Mouse (Mus musculus) hindbrain, embryonic 10.5 days (tissue): ENCODE measurements around the gene Fgd4. TPM values are rescaled to one million over a fixed set of nuclear protein-coding genes. Genes with fewer than 3 reads are reported as not detected.

Experiments
- DNase-seq: peaks from one replicate; pipeline ENCODE4 v3.0.0-alpha.2; 2017; ENCODE audit warnings: low spot score
- H3K27ac ChIP-seq: fragments of 300-500 bp; sonication (generic); 2 replicates; pipeline ENCODE4 v1.5.1; 2016; ENCODE audit warnings: mild to moderate bottlenecking, moderate library complexity
- H3K27me3 ChIP-seq: fragments of 300-500 bp; sonication (generic); 2 replicates; pipeline ENCODE4 v1.6.1; 2016; ENCODE audit warnings: mild to moderate bottlenecking; ENCODE audit not compliant: poor library complexity, insufficient read depth, severe bottlenecking
- H3K36me3 ChIP-seq: fragments of 300-500 bp; sonication (generic); 2 replicates; pipeline ENCODE4 v1.6.1; 2016; ENCODE audit warnings: mild to moderate bottlenecking, moderate library complexity
- H3K4me1 ChIP-seq: fragments of 300-500 bp; sonication (generic); replicated peaks from 2 replicates; pipeline ENCODE4 v1.6.1; 2016; ENCODE audit warnings: mild to moderate bottlenecking
- H3K4me3 ChIP-seq: fragments of 300-500 bp; sonication (generic); 2 replicates; pipeline ENCODE4 v1.5.1; 2016; ENCODE audit warnings: mild to moderate bottlenecking, moderate library complexity
- H3K9me3 ChIP-seq: fragments of 300-500 bp; sonication (generic); 2 replicates; pipeline ENCODE4 v1.6.1; 2016; ENCODE audit warnings: mild to moderate bottlenecking, moderate library complexity
- WGBS: fragments of 180-500 bp; shearing (Covaris S2); methylation state at CpG from one replicate; pipeline ENCODE4 v1.1.7; 2016; 5-methylcytosine and 5-hydroxymethylcytosine counted together
- polyA plus RNA-seq: library from polyadenylated mRNA; unstranded; fragments of >200 nt; fragmentation: Nextera tagmentation; extraction: Ambion mirVana; gene quantifications from 2 replicates; pipeline ENCODE4 v1.2.1, GENCODE M21; 2016

Fgd4 gene
- 19.5 and 21.5 TPM in 2 replicates for polyA plus RNA-seq

GRCm38 (mm10) chr16:16600461-16600860 lies at the start of gene Fgd4:
Gene Fgd4, minus strand, starts transcription at chr16:16600549.
- Histone ChIP-seq H3K27ac (peak within 1 kb of the TSS; percentile 81), H3K4me1 (peaks cover 16% of the 10 kb centered on the region; the same call in 1 of the 2 replicates), H3K36me3 (no peaks in the 10 kb centered on the region), H3K9me3 (no peaks in the 10 kb centered on the region), H3K27me3 (peaks cover 30% of the 10 kb centered on the region), H3K4me3 (peak within 1 kb of the TSS; percentile 63)
- DNase-seq = no peak
- 49% methylated on average over 5 of the region's 5 CpGs for WGBS

DNA sequence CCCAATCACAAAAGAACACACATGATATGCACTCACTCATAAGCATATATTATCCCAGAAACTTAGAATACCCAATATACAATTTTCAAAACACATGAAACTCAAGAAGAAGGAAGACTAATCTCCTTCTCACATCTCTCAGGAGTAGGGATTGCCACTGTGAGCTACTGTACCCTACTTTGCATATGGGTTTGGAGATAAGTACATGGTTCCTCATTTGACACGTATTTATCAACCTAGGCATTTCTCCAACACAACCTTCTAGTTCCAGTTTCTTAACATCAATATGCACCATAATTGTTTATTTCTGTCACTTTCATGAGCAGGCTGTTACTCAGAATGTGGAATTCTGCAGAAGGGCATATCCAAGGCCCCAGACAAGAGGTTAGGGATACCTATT lies 44.8 kb upstream of the Fgd4 start:
- Histone ChIP-seq H3K27ac (no peak overlapping the region), H3K4me1 (no peaks in the 10 kb centered on the region), H3K4me3 (no peak overlapping the region), H3K27me3 (no peaks in the 10 kb centered on the region), H3K36me3 (no peaks in the 10 kb centered on the region), H3K9me3 (no peaks in the 10 kb centered on the region)
- 88% methylated on average over 1 of the region's 1 CpGs for WGBS
- no peak for DNase-seq

DNA sequence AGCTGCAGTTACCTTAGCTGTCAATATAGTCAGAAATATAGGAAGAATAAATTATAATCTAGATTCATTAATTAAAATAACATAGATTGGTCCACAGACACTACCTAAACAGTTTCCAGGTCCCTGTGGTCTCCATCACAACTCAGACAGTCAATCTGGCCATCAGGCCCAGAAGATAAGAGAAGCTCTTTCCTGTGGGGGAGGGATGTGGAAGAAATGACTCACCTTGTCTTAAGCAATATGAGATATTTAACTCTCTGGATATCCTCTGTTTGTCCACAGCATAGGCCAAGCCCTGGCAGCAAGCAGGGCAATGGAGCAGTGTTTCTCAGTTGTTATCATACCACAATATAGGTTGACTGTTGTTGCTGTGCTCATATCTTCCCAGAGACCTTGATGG lies 33.4 kb upstream of the Fgd4 start:
- H3K9me3 ChIP-seq = peaks cover 19% of the 10 kb centered on the region
- no peak overlapping the region for H3K4me3 ChIP-seq
- DNase-seq = no peak
- H3K27ac ChIP-seq = no peak overlapping the region
- no peaks in the 10 kb centered on the region for H3K4me1 ChIP-seq
- H3K27me3 ChIP-seq = no peaks in the 10 kb centered on the region
- H3K36me3 ChIP-seq = no peaks in the 10 kb centered on the region

- WGBS = under 1% methylated on average over 77 of the region's 77 CpGs
- peak; percentile 64 for DNase-seq
- peaks cover 30% of the 10 kb centered on the region for H3K27me3 ChIP-seq
- H3K36me3 ChIP-seq = no peaks in the 10 kb centered on the region
- H3K4me1 ChIP-seq = peaks cover 16% of the 10 kb centered on the region; the same call in 1 of the 2 replicates
- H3K4me3 ChIP-seq = peak overlapping the region; percentile 63
- peak overlapping the region; percentile 81 for H3K27ac ChIP-seq
- H3K9me3 ChIP-seq = no peaks in the 10 kb centered on the region
Observed at GRCm38 (mm10) chr16:16599586-16600401, 555 bp downstream of the Fgd4 start.

GRCm38 (mm10) chr16:16596582-16596981 lies 3.8 kb downstream of the Fgd4 start:
- DNase-seq = no peak
- peaks cover 26% of the 10 kb centered on the region for H3K27me3 ChIP-seq

GRCm38 (mm10) chr16:16592622-16593021 lies 7.7 kb downstream of the Fgd4 start:
- H3K27ac ChIP-seq = no peak overlapping the region
- H3K36me3 ChIP-seq = no peaks in the 10 kb centered on the region
- H3K4me1 ChIP-seq = no peaks in the 10 kb centered on the region; the same call in 1 of the 2 replicates
- no peaks in the 10 kb centered on the region for H3K27me3 ChIP-seq
- H3K4me3 ChIP-seq = no peak overlapping the region
- no peak for DNase-seq
- H3K9me3 ChIP-seq = no peaks in the 10 kb centered on the region

More at GRCm38 (mm10) chr16:16596582-16596981, 3.8 kb downstream of the Fgd4 start:
- H3K36me3 ChIP-seq = no peaks in the 10 kb centered on the region
- H3K4me1 ChIP-seq = peaks cover 16% of the 10 kb centered on the region
- no peak overlapping the region for H3K27ac ChIP-seq
- no peaks in the 10 kb centered on the region for H3K9me3 ChIP-seq
- H3K4me3 ChIP-seq = no peak overlapping the region

DNA sequence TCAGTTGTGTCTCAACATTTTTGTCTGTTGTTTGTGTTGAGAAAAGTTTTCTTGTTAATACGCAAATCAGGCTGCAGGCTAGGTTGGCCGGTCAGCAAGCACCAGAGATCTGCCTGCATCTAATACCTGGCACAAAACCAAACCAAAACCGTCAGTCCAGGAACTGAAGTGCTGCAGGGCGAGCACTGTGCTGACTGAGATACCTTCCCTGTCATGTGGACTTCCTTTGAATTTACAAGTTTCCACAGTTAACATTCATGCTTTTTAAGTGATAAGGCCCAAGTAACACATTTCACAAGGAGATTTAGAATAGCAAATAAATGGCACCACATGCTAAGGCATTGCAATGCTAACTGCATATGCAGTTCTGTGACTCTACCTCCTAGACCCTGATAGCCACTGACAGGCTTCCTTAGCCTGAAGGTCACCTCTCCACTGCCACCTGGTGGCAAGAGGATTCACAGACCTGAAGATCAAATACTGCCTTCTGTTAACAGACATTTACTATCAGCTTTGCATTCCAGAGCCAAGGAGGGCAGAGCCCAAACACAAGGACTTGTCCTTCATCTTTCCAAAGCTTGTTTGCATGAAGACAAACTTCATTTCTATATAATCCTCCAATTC lies 15.8 kb downstream of the Fgd4 start:
- Histone ChIP-seq H3K27ac (no peak overlapping the region), H3K4me1 (no peaks in the 10 kb centered on the region), H3K36me3 (no peaks in the 10 kb centered on the region), H3K4me3 (no peak overlapping the region), H3K27me3 (no peaks in the 10 kb centered on the region), H3K9me3 (no peaks in the 10 kb centered on the region)
- 83% methylated on average over 4 of the region's 4 CpGs for WGBS
- DNase-seq = peak; percentile 81

DNA sequence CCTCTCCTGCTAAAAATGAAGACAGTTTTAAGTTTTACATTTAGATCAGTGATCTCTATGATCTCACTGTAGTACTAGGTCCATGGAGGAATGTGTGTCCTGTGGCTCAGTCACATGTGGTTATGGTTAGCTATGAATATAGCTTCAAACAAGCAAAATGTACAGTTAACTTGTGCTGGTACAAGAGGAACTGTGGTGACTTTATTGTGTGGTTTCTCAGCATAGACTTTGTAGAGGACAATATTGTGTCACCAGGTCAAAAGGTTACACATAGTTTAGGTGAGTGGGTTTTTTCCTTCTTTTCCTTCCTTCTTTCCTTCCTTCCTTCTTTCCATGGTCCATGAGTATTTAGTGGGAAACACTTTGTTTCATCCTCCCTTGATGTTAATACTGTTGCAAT lies 23.8 kb downstream of the Fgd4 start:
- no peaks in the 10 kb centered on the region for H3K27me3 ChIP-seq
- no peak overlapping the region for H3K4me3 ChIP-seq
- no peaks in the 10 kb centered on the region for H3K4me1 ChIP-seq
- H3K9me3 ChIP-seq = no peaks in the 10 kb centered on the region
- H3K36me3 ChIP-seq = no peaks in the 10 kb centered on the region
- no peak overlapping the region for H3K27ac ChIP-seq
- no peak for DNase-seq

DNA sequence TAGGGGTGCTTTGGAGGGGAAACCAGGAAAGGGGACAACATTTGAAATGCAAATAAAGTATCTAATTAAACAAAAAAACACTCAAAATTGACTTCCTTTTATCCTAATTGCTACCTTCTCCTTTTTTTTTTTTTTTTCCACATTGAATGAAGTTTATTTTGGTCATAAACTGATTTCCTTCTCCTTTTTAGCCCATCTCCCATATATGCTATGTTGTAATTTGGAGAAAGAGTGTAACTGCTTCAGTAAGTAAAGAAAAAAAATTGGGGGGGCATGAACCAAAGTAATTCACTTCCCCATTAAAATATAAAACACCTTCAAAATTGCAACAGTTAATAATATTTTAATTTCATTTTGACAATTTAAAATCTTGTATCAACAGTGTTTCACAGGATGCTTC lies 25.8 kb downstream of the Fgd4 start:
- no peak overlapping the region for H3K27ac ChIP-seq
- H3K4me3 ChIP-seq = no peak overlapping the region
- H3K27me3 ChIP-seq = no peaks in the 10 kb centered on the region
- no peaks in the 10 kb centered on the region for H3K4me1 ChIP-seq
- no peak for DNase-seq
- H3K36me3 ChIP-seq = no peaks in the 10 kb centered on the region
- no peaks in the 10 kb centered on the region for H3K9me3 ChIP-seq

- H3K36me3 ChIP-seq = no peaks in the 10 kb centered on the region
- 92% methylated on average over 1 of the region's 1 CpGs for WGBS
- H3K9me3 ChIP-seq = no peaks in the 10 kb centered on the region
- no peak for DNase-seq
- no peaks in the 10 kb centered on the region for H3K4me1 ChIP-seq
- H3K4me3 ChIP-seq = no peak overlapping the region
- H3K27ac ChIP-seq = no peak overlapping the region
- H3K27me3 ChIP-seq = no peaks in the 10 kb centered on the region
Observed at GRCm38 (mm10) chr16:16573167-16573566, 27.2 kb downstream of the Fgd4 start.

GRCm38 (mm10) chr16:16571356-16571755 lies 29.0 kb downstream of the Fgd4 start:
- 82% methylated on average over 3 of the region's 3 CpGs for WGBS
- Histone ChIP-seq H3K27ac (no peak overlapping the region), H3K4me3 (no peak overlapping the region), H3K9me3 (no peaks in the 10 kb centered on the region), H3K4me1 (no peaks in the 10 kb centered on the region), H3K27me3 (no peaks in the 10 kb centered on the region), H3K36me3 (no peaks in the 10 kb centered on the region)
- no peak for DNase-seq

DNA sequence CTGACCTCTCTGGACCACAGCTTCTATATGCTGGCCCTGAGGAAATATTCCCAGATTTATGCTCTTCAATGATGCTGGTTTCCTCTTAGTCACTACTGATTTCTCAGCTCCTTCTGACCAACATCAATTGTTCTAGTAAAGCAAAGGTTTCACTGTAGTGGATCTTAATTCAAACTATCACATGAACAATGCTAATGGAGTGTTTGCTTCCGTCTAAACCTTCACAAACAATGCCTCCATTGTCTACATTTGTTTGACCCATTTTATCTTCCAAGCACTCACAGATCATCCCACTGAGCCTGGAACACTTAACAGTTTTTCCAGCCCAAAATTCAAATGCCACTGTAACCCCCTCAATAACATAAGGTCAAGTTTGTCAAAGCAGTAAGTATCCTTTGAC lies 33.6 kb downstream of the Fgd4 start:
- WGBS = 41% methylated on average over 1 of the region's 1 CpGs
- Histone ChIP-seq H3K4me3 (no peak overlapping the region), H3K36me3 (no peaks in the 10 kb centered on the region), H3K27ac (no peak overlapping the region), H3K27me3 (no peaks in the 10 kb centered on the region), H3K4me1 (no peaks in the 10 kb centered on the region), H3K9me3 (no peaks in the 10 kb centered on the region)
- DNase-seq = no peak

DNA sequence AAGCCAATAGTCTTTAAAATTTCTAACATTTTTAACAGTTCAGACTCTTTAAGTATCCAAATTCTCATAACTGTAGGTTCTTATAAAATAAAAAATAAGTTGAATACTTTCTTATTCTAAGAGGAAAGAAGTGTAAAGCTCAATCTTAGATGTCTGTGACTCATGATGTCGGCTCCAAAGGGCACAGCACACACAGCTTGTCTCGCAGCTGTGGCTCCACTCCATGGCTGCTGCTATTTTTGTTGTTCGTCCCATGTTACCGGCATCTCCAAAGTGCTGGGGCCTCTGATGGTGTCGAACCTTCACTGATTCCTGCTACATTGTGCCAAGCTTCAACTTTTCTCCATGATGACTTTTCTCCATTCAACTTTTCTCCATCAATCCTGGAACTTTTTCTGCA lies 34.1 kb downstream of the Fgd4 start:
- DNase-seq = no peak
- 88% methylated on average over 5 of the region's 5 CpGs for WGBS
- Histone ChIP-seq H3K27ac (no peak overlapping the region), H3K27me3 (no peaks in the 10 kb centered on the region), H3K4me1 (no peaks in the 10 kb centered on the region; the same call in 1 of the 2 replicates), H3K4me3 (no peak overlapping the region), H3K9me3 (no peaks in the 10 kb centered on the region), H3K36me3 (no peaks in the 10 kb centered on the region)
